Mouse (Mus musculus) brain, embryonic 14.5 days (tissue): ENCODE data around the gene Slc5a2.

Source experiments
- CTCF ChIP-seq: fragments of 200-500 bp; IDR thresholded peaks from 2 replicates; pipeline ENCODE4 v1.5.1; 2012; ENCODE audit warnings: inconsistent platforms, mild to moderate bottlenecking, moderate library complexity, borderline replicate concordance; ENCODE audit not compliant: insufficient read depth, insufficient read length; ENCODE audit errors: extremely low read depth
- POLR2A ChIP-seq: fragments of 200-500 bp; IDR thresholded peaks from 2 replicates; pipeline ENCODE4 v1.6.1; 2012; ENCODE audit warnings: mild to moderate bottlenecking, inconsistent platforms, borderline replicate concordance; ENCODE audit not compliant: poor library complexity, insufficient read depth, insufficient read length, severe bottlenecking; ENCODE audit errors: extremely low read depth

DNA sequence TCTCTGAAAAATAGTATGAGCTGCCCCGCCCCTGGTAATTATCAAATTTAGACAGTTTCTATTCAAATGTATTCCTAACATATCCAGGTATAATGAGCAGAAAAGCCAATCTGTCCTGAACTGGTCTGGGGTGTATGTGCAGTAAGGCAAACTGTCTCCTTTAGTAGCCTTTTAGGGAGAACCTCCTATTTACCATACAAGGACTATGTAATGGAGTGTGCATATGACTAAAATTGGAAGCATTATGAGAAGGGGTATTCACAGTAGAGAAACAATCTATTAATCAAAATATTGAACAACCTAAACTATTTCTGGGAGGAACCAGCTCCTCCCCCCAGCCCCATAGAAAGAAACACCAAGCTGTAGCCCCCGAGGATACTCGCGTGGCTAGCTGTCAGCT is 14.3 kb downstream of the Slc5a2 start:
- TF ChIP-seq CTCF (no peak), POLR2A (no peak)
